Mouse (Mus musculus): ENCODE measurements around the gene Arl2.
"Not testable (repeated sequence)": the region's sequence is repeated elsewhere in the genome, so short reads cannot be mapped to it uniquely, and the experiment has no call there.

DNA sequence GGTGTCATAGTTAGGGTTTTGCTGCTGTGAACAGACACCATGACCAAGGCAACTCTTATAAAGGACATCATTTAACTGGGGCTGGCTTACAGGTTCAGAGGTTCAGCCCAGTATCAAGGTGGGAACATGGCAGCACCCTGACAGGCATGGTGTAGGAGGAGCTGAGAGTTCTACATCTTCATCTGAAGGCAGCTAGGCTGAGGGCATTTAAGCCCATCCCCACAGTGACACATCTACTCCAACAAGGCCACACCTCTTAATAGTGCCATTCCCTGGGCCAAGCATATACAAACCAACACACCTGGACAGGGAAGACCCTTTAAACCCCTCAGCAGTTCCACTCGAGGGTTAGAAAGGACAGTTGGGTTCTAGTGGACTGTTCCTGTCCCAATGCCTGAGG is 8.2 kb downstream of the Arl2 start:
- TF ChIP-seq USF1 (IDR thresholded peaks at IDR 0.05; ENCODE audit: low read depth); POLR2A (IDR thresholded peaks at IDR 0.05; ENCODE audit: insufficient read length, low read depth); POLR2AphosphoS2 (IDR thresholded peaks at IDR 0.05; ENCODE audit: insufficient read length, low read depth); MYOG (IDR thresholded peaks at IDR 0.05; ENCODE audit: control insufficient read depth in 1 of 3, insufficient read depth in 1 of 3, insufficient read length in 2 of 3, low read depth in 2 of 3); E2F4 (IDR thresholded peaks at IDR 0.05; ENCODE audit: insufficient read depth); SRF (IDR thresholded peaks at IDR 0.05; ENCODE audit: control insufficient read depth, insufficient read length, low read depth): not testable (repeated sequence)
